Mouse (Mus musculus) left cerebral cortex, postnatal 14 days (tissue): ENCODE data around the gene Vwa7. TPM values are rescaled to one million over a fixed set of nuclear protein-coding genes. Genes with fewer than 3 reads are reported as not detected.
A peak's percentile ranks its signal among the peaks of the same experiment; 100 is the strongest.

Source experiments
- DNase-seq, 2 experiments: peaks; one replicate each; pipeline ENCODE4 v3.0.0; 2021 to 2022; ENCODE audit warnings: low spot score in 2 of 2, mixed read lengths in 1 of 2
- intact Hi-C: fragments of 180-260 bp; cut with DNase I; formaldehyde crosslinking; loops from one replicate; pipeline ENCODE4 v1.15.1; 2025
- total RNA-seq, 2 experiments: library from RNA; stranded (reverse); gene quantifications; 2 replicates each; pipeline ENCODE4 v1.2.3; 2021

Vwa7 gene
- total RNA-seq, 2 experiments from 2014 or later, result 0.17 to 0.24 TPM

- DNase-seq, result no peak
- intact Hi-C loops, result no loop called here
Measured at GRCm38 (mm10) chr17:35016791-35017705, 669 bp downstream of the Vwa7 start.

GRCm38 (mm10) chr17:35017706-35018030 lies 1.3 kb downstream of the Vwa7 start:
- DNase-seq, result no peak
- intact Hi-C loops, result no loop called here

- DNase-seq, result no peak
- intact Hi-C loops, result no loop called here
Measured at GRCm38 (mm10) chr17:35018171-35018570, 1.8 kb downstream of the Vwa7 start.

GRCm38 (mm10) chr17:35019894-35020293 lies 3.5 kb downstream of the Vwa7 start:
- DNase-seq, result no peak
- intact Hi-C loops, result loop anchor here (2.0 kb wide), 1 partner anchor 87 kb away; no protein-coding TSS in a partner anchor

- intact Hi-C loops, result loop anchor here (2.0 kb wide), 1 partner anchor 86 kb away; no protein-coding TSS in a partner anchor
Measured at GRCm38 (mm10) chr17:35020551-35020950, 4.2 kb downstream of the Vwa7 start.

GRCm38 (mm10) chr17:35021163-35021808 lies 4.9 kb downstream of the Vwa7 start:
- intact Hi-C loops, result loop anchor here (1.0 to 2.0 kb wide), 2 partner anchors 38 to 86 kb away; partner anchors contain the start of gene Ddah2
- DNase-seq, result peak; percentile 88 to 89

More at GRCm38 (mm10) chr17:35020551-35020950, 4.2 kb downstream of the Vwa7 start:
- no peak for DNase-seq

GRCm38 (mm10) chr17:35021842-35022477 lies 5.6 kb downstream of the Vwa7 start:
- intact Hi-C loops, result loop anchor here (1.0 to 2.0 kb wide), 2 partner anchors 37 to 85 kb away; partner anchors contain the start of gene Ddah2
- no peak for DNase-seq

- intact Hi-C loops, result no loop called here
- DNase-seq, result no peak
Measured at GRCm38 (mm10) chr17:35022541-35023060, 6.2 kb downstream of the Vwa7 start.

- DNase-seq, result no peak
- intact Hi-C loops, result no loop called here
Measured at GRCm38 (mm10) chr17:35023221-35023620, 6.8 kb downstream of the Vwa7 start.

- intact Hi-C loops, result no loop called here
Measured at GRCm38 (mm10) chr17:35023756-35024155, 7.4 kb downstream of the Vwa7 start.

GRCm38 (mm10) chr17:35024261-35024660 lies 7.9 kb downstream of the Vwa7 start:
- intact Hi-C loops, result no loop called here
- no peak for DNase-seq

More at GRCm38 (mm10) chr17:35023756-35024155, 7.4 kb downstream of the Vwa7 start:
- no peak for DNase-seq

- intact Hi-C loops, result no loop called here
- no peak for DNase-seq
Measured at GRCm38 (mm10) chr17:35024691-35025488, 8.5 kb downstream of the Vwa7 start.

GRCm38 (mm10) chr17:35026206-35026605 lies 9.8 kb downstream of the Vwa7 start:
- intact Hi-C loops, result no loop called here

GRCm38 (mm10) chr17:35027277-35028068 lies 11.1 kb downstream of the Vwa7 start, which contains the start of gene Sapcd1:
TSS of gene Sapcd1 (minus strand) at chr17:35028016.
- intact Hi-C loops, result no loop called here
- DNase-seq, result peak; percentile 41 to 60

More at GRCm38 (mm10) chr17:35026206-35026605, 9.8 kb downstream of the Vwa7 start:
- no peak for DNase-seq

GRCm38 (mm10) chr17:35028315-35028714 lies 11.9 kb downstream of the Vwa7 start:
- no peak for DNase-seq
- intact Hi-C loops, result no loop called here

- intact Hi-C loops, result no loop called here
- no peak for DNase-seq
Measured at GRCm38 (mm10) chr17:35029691-35030532, 13.5 kb downstream of the Vwa7 start.

- intact Hi-C loops, result no loop called here
- no peak for DNase-seq
Measured at GRCm38 (mm10) chr17:35031272-35031671, 14.9 kb downstream of the Vwa7 start.
